Mouse (Mus musculus): ENCODE measurements around the gene Rab3il1.

The Rab3il1 gene

GRCm38 (mm10) chr19:10061624-10062023 lies 60.2 kb downstream of the Rab3il1 start:
- DNase-seq = no peak

DNA sequence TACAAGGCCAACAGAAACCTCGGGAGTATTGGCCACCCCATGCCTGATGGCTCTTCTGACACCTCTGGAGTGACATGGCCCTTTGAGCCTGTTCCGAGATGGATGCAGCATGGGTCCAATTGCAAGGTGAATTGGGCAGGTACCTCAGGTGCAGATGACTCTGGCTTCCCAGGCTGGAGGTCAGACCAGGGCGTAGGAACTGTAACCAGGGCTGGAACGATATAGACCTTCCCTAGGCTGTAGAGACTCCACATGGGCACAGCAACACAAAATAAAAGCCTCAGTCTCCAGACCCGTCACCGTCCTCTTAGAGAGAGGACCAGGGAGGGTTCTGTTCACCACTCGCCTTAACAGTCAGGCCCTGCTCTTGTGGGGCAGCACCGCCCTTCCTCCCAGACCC lies 60.8 kb downstream of the Rab3il1 start:
- DNase-seq = no peak

DNA sequence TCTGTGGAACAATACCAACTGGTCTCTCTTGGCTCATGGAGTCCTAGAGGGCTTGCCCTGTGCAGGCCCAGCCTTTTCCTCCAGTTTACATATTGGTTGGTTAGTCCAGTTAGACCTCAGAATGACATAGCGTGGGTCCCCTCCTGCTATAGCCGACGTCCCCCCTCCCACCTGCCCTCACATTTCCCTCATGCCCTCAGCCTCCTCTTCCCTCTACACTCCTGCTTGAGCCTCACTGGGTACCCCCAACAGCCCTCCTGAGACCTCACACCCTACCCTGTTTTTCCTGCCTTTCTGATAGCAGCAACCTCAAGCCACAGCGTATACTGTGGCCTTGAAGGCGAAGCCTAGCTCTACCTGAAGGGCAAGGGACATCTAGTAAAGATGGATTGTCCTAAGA lies 61.4 kb downstream of the Rab3il1 start:
- no peak for DNase-seq

- DNase-seq = no peak
Measured at GRCm38 (mm10) chr19:10064173-10065012, 62.9 kb downstream of the Rab3il1 start.

DNA sequence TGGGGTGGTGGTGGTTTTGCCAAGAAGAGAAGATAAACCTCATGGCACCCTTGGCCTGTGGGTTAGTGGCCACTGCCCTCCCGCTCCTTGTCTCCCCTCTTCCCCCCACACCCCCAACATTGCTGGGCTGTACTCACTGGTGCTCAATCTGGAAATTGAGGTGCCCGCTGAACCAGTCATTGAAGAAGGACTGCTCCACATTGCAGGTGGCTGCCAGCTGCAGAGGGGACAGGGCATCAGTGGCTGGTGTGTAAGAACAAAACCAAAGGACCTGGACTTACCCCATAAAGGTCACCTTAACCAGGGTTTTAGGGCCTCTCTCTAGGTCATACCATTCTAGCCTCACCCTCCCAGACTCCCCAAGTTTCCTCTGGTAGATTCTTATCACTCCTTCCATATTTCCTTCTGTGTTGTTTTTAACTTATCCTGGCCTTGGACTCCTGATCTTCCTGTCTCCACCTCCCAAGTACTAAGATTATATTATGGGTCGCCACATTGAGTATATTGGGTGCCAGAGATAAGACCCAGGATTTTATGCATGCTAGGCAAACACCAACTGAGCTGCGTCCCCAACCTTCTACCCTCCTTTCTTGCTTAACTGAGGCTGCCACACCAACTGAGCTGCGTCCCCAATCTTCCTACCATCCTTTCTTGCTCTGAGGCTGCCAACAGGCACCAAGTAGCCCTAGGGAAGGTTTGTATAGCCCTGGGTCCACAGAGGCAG lies 64.2 kb downstream of the Rab3il1 start:
- no peak for DNase-seq

GRCm38 (mm10) chr19:10066189-10066500 lies 64.7 kb downstream of the Rab3il1 start:
- no peak for DNase-seq

DNA sequence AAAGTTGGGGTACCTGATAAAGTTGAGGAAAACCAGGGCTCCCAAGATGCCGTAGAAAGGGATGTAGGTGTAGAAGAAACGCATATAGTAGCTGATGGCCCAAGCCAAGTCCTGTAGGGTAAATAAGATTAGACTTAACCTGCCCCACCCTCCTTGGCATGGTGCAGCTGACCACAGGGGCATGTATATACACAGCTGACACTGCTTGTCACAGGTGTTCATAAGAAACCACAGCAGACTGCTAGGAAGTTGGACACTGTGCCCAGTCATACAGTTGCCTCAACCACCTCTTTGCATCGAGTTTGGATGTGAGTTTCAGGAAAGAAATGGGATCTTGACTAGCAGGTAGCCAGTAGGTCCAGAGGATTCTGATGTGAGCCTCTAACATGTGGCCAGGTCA lies 65.0 kb downstream of the Rab3il1 start:
- no peak for DNase-seq

- no peak for DNase-seq
Measured at GRCm38 (mm10) chr19:10067701-10068100, 66.2 kb downstream of the Rab3il1 start.

GRCm38 (mm10) chr19:10070186-10070980 lies 68.9 kb downstream of the Rab3il1 start:
- no peak for DNase-seq

DNA sequence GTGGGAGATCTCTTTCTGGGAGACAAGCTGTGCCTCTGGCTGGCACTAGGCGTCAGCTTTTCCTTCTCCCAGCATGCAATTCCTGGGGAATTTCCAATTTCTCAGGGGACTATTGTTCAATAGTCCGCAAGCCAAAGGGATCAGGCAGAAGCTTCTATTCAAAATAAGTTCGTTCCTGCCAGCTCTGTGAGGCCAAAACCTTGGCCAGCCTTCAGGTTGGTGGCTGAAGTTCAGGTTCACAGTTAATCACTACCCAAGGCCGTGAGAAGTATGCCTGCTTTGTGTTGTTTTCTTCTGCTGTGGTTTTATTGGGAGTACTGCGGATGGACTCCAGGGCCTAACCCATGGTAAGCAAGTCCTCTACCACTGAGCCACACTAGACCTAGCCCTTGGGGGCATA lies 69.7 kb downstream of the Rab3il1 start:
- DNase-seq = no peak

DNA sequence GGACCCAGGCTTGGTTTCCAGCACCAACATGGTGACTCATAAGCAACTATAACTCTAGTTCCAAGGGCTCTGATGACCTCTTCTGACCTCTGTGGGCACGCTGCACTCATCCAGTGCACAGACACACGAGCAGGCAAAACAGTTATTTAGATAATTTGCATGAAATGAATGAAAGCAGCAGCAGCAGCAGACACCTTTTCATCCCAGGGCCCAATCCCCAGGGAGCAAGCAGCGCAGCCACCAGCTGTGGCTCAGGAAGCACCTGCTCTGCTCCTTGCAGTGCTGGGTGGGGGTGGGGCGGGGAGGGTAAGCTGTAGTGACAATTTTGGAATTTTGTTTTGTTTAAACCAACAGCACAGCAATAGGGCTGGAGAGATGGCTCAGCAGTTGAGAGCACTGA lies 70.4 kb downstream of the Rab3il1 start:
- no peak for DNase-seq

DNA sequence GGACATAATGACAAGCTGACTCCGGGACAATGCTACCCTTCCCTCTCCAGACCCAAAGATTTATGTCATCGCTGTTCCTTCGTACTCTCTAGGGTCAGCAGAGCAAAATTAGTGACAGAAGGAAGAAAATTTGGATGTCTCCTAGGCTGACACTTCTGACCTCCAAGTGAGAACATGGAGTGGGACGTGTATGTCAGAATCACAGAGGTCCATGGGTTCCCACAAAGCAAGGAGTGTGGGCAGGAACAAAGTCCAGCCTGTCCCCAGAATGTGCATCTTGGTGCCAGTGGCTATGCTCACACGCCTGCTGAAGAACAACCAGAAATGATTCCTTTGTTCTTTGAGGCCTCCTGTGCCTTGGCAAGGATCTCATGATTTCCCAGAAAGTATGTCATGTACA lies 71.7 kb downstream of the Rab3il1 start:
- DNase-seq = no peak

GRCm38 (mm10) chr19:10078392-10078791 lies 76.9 kb downstream of the Rab3il1 start:
- DNase-seq = no peak

- DNase-seq = no peak
Measured at GRCm38 (mm10) chr19:10080384-10080783, 78.9 kb downstream of the Rab3il1 start.

GRCm38 (mm10) chr19:10082105-10082504 lies 80.6 kb downstream of the Rab3il1 start:
- DNase-seq = no peak

DNA sequence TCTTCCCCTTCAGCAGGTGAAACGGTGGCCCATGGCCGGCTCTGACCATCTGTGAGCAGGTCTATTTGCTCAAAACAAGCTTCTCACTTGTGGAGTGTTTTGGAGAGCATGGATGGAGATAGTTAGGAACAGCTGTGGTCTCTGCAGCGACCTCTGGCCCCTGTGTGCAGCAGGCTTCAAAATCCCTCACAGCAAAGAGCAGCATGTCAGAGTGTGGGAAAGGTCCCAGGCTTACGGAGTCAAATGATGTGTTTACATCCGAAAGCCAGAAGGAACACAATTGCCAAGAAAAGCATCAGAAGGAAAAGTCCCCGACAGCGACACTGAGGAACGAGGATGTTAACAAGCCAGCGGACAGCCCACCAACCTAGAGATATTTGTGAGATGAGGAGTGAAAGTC lies 84.0 kb downstream of the Rab3il1 start:
- no peak for DNase-seq

DNA sequence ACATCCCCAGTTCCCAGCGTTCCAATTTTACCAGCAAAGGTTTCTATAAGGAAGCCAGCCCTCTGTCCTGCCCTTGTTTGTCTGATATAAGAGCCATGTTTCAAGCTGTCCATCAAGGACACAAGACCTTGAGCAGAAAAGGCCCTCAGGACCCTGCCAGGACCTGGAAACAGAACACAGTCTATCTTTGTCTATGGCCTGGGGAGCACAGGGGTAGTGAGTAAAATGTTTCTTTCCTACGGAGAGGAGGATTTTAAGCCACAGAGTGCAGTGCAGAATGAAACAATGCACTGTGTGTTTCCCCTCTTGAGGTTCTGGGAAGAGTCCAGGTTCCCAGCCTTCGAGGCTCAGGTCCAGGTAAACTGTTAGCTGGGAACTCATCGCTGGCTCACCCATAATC lies 85.5 kb downstream of the Rab3il1 start:
- DNase-seq = no peak
